Mouse (Mus musculus) mouse embryonic stem cell (cell line): ENCODE data around the gene Pdx1.

ENCODE experiments used
- in situ Hi-C, 2 experiments: fragments of 300-500 bp; cut with MboI; formaldehyde crosslinking; loops; 1 replicate in 1 of 2; 3 replicates in 1 of 2; pipeline ENCODE4 v1.14.3; 2019 to 2020; ENCODE audit warnings: low sequenced_read_pairs in 2 of 2, low pct_unique_long_range_greater_than_20kb in 1 of 2, mixed read lengths in 1 of 2; ENCODE audit not compliant: unreplicated experiment in 1 of 2

Pdx1 gene

GRCm38 (mm10) chr5:147304276-147305155 lies 34.8 kb downstream of the Pdx1 start:
- in situ Hi-C loops, result loop anchor here (10.0 to 25.0 kb wide), 2 partner anchors 110 to 617 kb away; no protein-coding TSS in a partner anchor

GRCm38 (mm10) chr5:147305166-147305565 lies 35.4 kb downstream of the Pdx1 start:
- in situ Hi-C loops, result loop anchor here (10.0 to 25.0 kb wide), 2 partner anchors 110 to 618 kb away; no protein-coding TSS in a partner anchor

- in situ Hi-C loops, result loop anchor here (10.0 to 25.0 kb wide), 2 partner anchors 111 to 619 kb away; no protein-coding TSS in a partner anchor
These were observed 36.3 kb downstream of the Pdx1 start for GRCm38 (mm10) chr5:147305856-147306637.

GRCm38 (mm10) chr5:147306638-147307397 lies 37.1 kb downstream of the Pdx1 start, which contains the start of gene Cdx2:
Gene Cdx2 (minus strand): TSS chr5:147307270.
- in situ Hi-C loops, result loop anchor here (10.0 to 25.0 kb wide), 2 partner anchors 112 to 620 kb away; no protein-coding TSS in a partner anchor

GRCm38 (mm10) chr5:147307398-147307785 lies 37.6 kb downstream of the Pdx1 start:
- in situ Hi-C loops, result loop anchor here (10.0 to 25.0 kb wide), 2 partner anchors 113 to 620 kb away; no protein-coding TSS in a partner anchor

- in situ Hi-C loops, result loop anchor here (10.0 to 25.0 kb wide), 2 partner anchors 114 to 621 kb away; no protein-coding TSS in a partner anchor
These were observed 38.7 kb downstream of the Pdx1 start for GRCm38 (mm10) chr5:147308451-147308850.

- in situ Hi-C loops, result loop anchor here (10.0 to 25.0 kb wide), 3 partner anchors 115 to 622 kb away; no protein-coding TSS in a partner anchor
These were observed 40.0 kb downstream of the Pdx1 start for GRCm38 (mm10) chr5:147309786-147310185.

GRCm38 (mm10) chr5:147312830-147313685 lies 43.3 kb downstream of the Pdx1 start:
- in situ Hi-C loops, result loop anchor here in 1 of 2 experiments (10.0 to 25.0 kb wide), 2 partner anchors 398 to 626 kb away; no protein-coding TSS in a partner anchor

GRCm38 (mm10) chr5:147314646-147315431 lies 45.1 kb downstream of the Pdx1 start:
- in situ Hi-C loops, result loop anchor here in 1 of 2 experiments (10.0 to 25.0 kb wide), 2 partner anchors 400 to 628 kb away; no protein-coding TSS in a partner anchor

- in situ Hi-C loops, result loop anchor here in 1 of 2 experiments (10.0 to 25.0 kb wide), 2 partner anchors 401 to 628 kb away; no protein-coding TSS in a partner anchor
These were observed 45.8 kb downstream of the Pdx1 start for GRCm38 (mm10) chr5:147315432-147316075.

- in situ Hi-C loops, result loop anchor here in 1 of 2 experiments (10.0 to 25.0 kb wide), 2 partner anchors 403 to 630 kb away; no protein-coding TSS in a partner anchor
These were observed 47.6 kb downstream of the Pdx1 start for GRCm38 (mm10) chr5:147317321-147317720.

- in situ Hi-C loops, result loop anchor here in 1 of 2 experiments (10.0 to 25.0 kb wide), 2 partner anchors 403 to 631 kb away; no protein-coding TSS in a partner anchor
These were observed 48.2 kb downstream of the Pdx1 start for GRCm38 (mm10) chr5:147317991-147318390.

- in situ Hi-C loops, result loop anchor here (10.0 to 25.0 kb wide), 3 partner anchors 195 to 632 kb away; no protein-coding TSS in a partner anchor
These were observed 49.9 kb downstream of the Pdx1 start for GRCm38 (mm10) chr5:147319653-147320052.

- in situ Hi-C loops, result loop anchor here (10.0 to 25.0 kb wide), 3 partner anchors 197 to 635 kb away; no protein-coding TSS in a partner anchor
These were observed 52.4 kb downstream of the Pdx1 start, which contains the start of gene Urad for GRCm38 (mm10) chr5:147322183-147322582. Gene Urad (minus strand): TSS chr5:147322440.

GRCm38 (mm10) chr5:147323237-147323917 lies 53.6 kb downstream of the Pdx1 start:
- in situ Hi-C loops, result loop anchor here (10.0 to 25.0 kb wide), 3 partner anchors 199 to 636 kb away; no protein-coding TSS in a partner anchor
